Mouse (Mus musculus) neutrophil, adult 59 days (primary cell): ENCODE data around the gene Vldlr. TPM values are rescaled to one million over a fixed set of nuclear protein-coding genes. Genes with fewer than 3 reads are reported as not detected.

Experiments used
- total RNA-seq, 2 experiments: library from RNA; stranded (reverse); gene quantifications; 1 replicate in 1 of 2; 2 replicates in 1 of 2; pipeline ENCODE4 v1.2.4; 2023

Vldlr gene
- under 1 TPM in 1 of 2 experiments, not detected in 1; 0.07 TPM for total RNA-seq

DNA sequence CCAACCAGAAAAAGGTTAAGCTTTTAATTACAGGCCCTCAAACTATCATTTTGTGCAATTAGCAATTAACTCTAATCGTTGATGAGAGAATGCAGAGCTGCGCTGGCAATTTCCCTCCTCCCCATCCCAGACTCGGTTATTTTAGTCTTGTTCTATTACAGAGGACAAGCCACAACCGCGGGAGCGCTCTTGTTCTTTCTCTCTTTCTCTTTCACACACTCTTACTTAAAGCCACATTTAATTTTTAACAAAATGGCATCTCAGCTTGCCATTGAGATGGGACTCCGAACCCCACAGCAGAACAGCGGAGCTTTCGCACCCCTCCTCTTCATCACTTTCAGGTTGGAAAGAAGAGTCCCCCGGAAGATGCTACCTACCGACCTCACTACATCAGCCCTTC, at the start of gene Vldlr:
TSS of gene Vldlr (plus strand) at position 167 of the 400 bp plus-strand sequence.

Other genes with a start within 250 kb of the Vldlr start
- gene Kcnv2, start 106.1 kb downstream of the Vldlr start, total RNA-seq = not detected
- gene Pum3, start 213.3 kb downstream of the Vldlr start, total RNA-seq = 10 to 100 TPM; 25.7 to 41.8 TPM